Mouse (Mus musculus) heart, postnatal 0 days (tissue): ENCODE measurements around the gene Tgfbr2. TPM values are rescaled to one million over a fixed set of nuclear protein-coding genes. Genes with fewer than 3 reads are reported as not detected.

ENCODE experiments used
- ATAC-seq: fragments of 200-750 bp; cut with Nextera tagmentation; 2 replicates; pipeline ENCODE4 v1.8.0; 2017; ENCODE audit warnings: low read depth, moderate number of reproducible peaks, moderate library complexity; ENCODE audit not compliant: insufficient read depth
- DNase-seq: peaks from one replicate; pipeline ENCODE4 v3.0.0-alpha.2; 2016; ENCODE audit warnings: low spot score
- H3K27ac ChIP-seq: fragments of 300-500 bp; sonication (generic); 2 replicates; pipeline ENCODE4 v1.5.1; 2014; ENCODE audit warnings: low read depth, mild to moderate bottlenecking
- H3K27me3 ChIP-seq: fragments of 300-500 bp; sonication (generic); 2 replicates; pipeline ENCODE4 v1.6.1; 2014; ENCODE audit warnings: low read length, mixed read lengths; ENCODE audit not compliant: control insufficient read depth, insufficient read depth
- H3K36me3 ChIP-seq: fragments of 300-500 bp; sonication (generic); replicated peaks from 2 replicates; pipeline ENCODE4 v1.6.1; 2014; ENCODE audit warnings: low read length, mixed read lengths; ENCODE audit not compliant: control insufficient read depth, insufficient read depth
- H3K4me1 ChIP-seq: fragments of 300-500 bp; sonication (generic); 2 replicates; pipeline ENCODE4 v1.6.1; 2014; ENCODE audit warnings: antibody characterized with exemption; ENCODE audit not compliant: control insufficient read depth, insufficient read depth
- H3K4me2 ChIP-seq: fragments of 300-500 bp; sonication (generic); 2 replicates; pipeline ENCODE4 v1.6.1; 2014; ENCODE audit warnings: low read depth, mild to moderate bottlenecking, low read length, moderate library complexity
- H3K4me3 ChIP-seq: fragments of 300-500 bp; sonication (generic); 2 replicates; pipeline ENCODE4 v1.5.1; 2014; ENCODE audit warnings: low read depth, low read length
- H3K9ac ChIP-seq: fragments of 300-500 bp; sonication (generic); replicated peaks from 2 replicates; pipeline ENCODE4 v1.6.1; 2014; ENCODE audit warnings: low read depth, low read length, mixed read lengths
- H3K9me3 ChIP-seq: fragments of 300-500 bp; sonication (generic); replicated peaks from 2 replicates; pipeline ENCODE4 v1.6.1; 2016; ENCODE audit warnings: low read length; ENCODE audit not compliant: control insufficient read depth
- CTCF ChIP-seq: IDR thresholded peaks from 2 replicates; pipeline ENCODE4 v1.5.1; 2016; ENCODE audit warnings: antibody characterized with exemption, control low read depth, low read depth
- EP300 ChIP-seq: IDR thresholded peaks from 2 replicates; pipeline ENCODE4 v1.6.1; 2016; ENCODE audit warnings: antibody characterized with exemption, low read depth
- WGBS: fragments of 180-500 bp; shearing (Covaris S2); extraction: QIAGEN DNeasy Blood & Tissue Kit; methylation state at CpG from one replicate; pipeline ENCODE4 v1.1.7; 2014; 5-methylcytosine and 5-hydroxymethylcytosine counted together
- polyA plus RNA-seq: library from polyadenylated mRNA; unstranded; fragments of >200 nt; fragmentation: Nextera tagmentation; extraction: Ambion mirVana; gene quantifications from 2 replicates; pipeline ENCODE4 v1.2.1, GENCODE M21; 2015
- total RNA-seq: library from RNA; depleted of rRNA; stranded (reverse); fragments of >200 nt; gene quantifications from 2 replicates; pipeline ENCODE4 v1.2.3, GENCODE M21; 2014; ENCODE audit warnings: low replicate concordance

Gene Tgfbr2
- total and polyA plus RNA-seq, 2 experiments from 2014 or later = 16.0 to 70.8 TPM

DNA sequence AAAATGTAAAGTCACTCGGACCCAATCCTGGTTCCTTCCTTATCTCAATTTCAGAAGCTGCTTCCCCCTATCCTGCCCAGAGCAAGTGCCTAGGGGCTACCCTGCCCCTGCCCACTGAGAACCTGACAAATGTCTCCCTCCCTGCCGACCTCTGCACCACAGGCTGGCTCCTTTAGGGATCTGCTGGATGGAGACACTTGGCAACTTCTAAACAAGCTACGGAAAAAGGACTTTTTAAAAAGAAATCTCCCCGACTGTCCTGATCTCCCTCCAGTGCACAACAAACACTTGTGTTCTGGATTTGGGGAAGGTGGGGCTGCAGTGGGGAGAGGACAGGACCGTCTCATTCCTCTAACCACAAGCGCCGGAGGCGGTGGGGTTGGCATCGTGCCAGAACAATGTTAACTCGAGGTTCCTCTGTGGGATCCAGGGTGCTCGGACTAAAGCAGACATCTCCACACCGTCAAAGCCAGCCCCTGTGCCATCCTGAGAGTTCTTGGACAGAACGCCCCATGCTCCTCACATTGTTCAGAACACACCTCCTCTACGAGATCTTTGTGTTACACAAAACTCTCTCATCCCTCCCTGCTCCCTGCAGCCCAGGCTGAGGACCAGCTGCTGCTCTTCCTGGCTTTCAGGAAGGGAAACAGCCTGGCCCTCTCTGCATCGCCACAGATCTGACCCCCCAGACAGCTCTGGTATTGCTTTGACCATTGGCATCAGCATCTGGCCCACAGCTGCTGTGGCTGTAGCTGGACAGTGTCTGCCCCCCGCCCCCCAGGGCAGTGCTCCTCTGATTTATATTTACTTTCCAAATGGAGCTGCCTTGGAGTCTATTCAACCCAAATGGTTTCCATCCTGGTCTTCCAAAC is 76.2 kb downstream of the Tgfbr2 start:
- no peak overlapping the region for H3K27ac ChIP-seq
- H3K4me2 ChIP-seq = no peak overlapping the region
- no peak overlapping the region for H3K9ac ChIP-seq
- H3K4me1 ChIP-seq = no peaks in the 10 kb centered on the region
- ATAC-seq (peak; percentile 29; the same call in 1 of the 2 replicates), DNase-seq (no peak)
- TF ChIP-seq CTCF = no peak
- no peak for TF ChIP-seq EP300
- 45% methylated on average over 16 of the region's 16 CpGs for WGBS
- peaks cover 37% of the 10 kb centered on the region for H3K36me3 ChIP-seq
- no peak overlapping the region for H3K4me3 ChIP-seq
- H3K9me3 ChIP-seq = no peaks in the 10 kb centered on the region
- no peaks in the 10 kb centered on the region for H3K27me3 ChIP-seq

DNA sequence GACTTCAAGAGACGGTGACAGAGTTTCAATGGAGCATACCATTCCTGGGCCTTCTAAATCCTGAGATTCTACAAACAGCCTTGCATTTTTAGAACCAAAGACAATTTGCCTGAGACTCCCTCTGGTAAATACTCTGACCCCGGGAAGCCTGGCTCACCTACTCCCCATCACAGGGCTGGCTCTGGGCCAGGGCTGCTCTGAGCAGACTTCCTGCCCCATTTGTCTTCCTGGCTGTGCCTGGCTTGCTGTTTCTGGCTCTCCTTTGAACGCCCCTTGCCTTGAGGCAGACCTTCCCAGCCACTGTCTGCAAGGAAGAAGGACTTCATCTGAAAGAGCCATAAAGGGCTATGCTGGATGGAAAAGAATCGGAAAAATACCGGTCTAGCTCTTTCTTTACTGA is 83.2 kb downstream of the Tgfbr2 start:
- Histone ChIP-seq H3K36me3 (peaks cover 33% of the 10 kb centered on the region), H3K9ac (no peak overlapping the region), H3K4me1 (no peaks in the 10 kb centered on the region), H3K27me3 (no peaks in the 10 kb centered on the region), H3K9me3 (no peaks in the 10 kb centered on the region), H3K27ac (no peak overlapping the region), H3K4me2 (no peak overlapping the region), H3K4me3 (no peak overlapping the region)
- DNase-seq (no peak), ATAC-seq (no peak; the same call in 1 of the 2 replicates)
- WGBS = 37% methylated on average over 5 of the region's 5 CpGs
- TF ChIP-seq CTCF (no peak), EP300 (no peak)

DNA sequence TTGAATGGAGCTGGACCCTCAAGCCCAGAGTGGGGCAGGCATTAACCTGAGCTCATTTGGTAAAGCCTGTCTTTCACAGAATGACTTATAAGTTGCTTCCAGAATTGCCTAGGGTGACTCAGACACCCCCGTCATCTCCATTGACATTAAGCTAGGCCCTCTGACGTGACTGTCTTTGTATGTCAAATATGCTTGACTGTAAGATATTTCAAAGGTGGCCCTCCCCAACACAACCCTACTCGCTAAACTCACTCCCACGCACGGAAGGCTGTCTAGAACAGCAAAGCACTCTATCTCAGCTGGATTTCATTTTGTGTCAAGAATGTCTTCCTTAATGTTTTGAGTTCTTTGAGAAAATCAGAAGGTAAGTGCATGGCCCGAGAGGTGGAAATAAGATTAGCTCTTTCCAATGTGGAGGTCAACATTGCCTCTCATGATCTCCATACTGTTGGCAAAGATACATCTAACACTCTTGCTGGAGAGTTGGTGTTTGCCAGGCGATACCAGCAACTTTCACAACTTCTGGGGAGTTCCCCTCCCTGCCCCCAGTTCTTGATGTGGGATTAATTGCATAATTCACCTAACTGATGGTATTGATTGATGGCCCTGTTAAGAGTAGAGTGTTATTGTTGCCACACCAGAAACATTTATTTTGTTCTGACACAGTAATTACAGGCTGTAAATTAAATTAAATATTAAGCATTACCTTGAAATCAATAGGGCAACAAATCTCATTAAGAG is 83.9 kb downstream of the Tgfbr2 start:
- H3K9ac ChIP-seq = no peak overlapping the region
- DNase-seq (no peak), ATAC-seq (no peak)
- no peaks in the 10 kb centered on the region for H3K27me3 ChIP-seq
- TF ChIP-seq CTCF = no peak
- TF ChIP-seq EP300 = no peak
- no peak overlapping the region for H3K4me3 ChIP-seq
- 79% methylated on average over 7 of the region's 7 CpGs for WGBS
- H3K4me2 ChIP-seq = no peak overlapping the region
- H3K36me3 ChIP-seq = peaks cover 31% of the 10 kb centered on the region
- H3K4me1 ChIP-seq = no peaks in the 10 kb centered on the region
- H3K9me3 ChIP-seq = no peaks in the 10 kb centered on the region
- H3K27ac ChIP-seq = no peak overlapping the region

DNA sequence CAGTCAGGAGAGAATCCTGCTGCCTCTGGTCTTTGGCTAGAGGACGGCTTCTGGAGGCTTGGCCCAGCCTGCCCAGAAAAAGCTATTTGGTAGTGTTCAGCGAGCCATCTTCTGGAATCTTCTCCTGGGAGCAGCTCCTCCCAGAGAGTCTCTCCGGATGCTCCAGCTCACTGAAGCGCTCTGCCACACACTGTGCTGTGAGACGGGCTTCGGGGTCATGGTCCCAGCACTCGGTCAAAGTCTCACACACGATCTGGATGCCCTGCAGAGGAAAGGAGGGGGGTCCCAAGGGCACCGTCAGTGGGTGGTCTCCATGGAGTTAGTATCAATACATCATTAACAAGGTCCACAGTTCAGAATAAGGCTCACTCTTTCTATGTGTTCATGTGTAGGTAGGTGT is 84.9 kb downstream of the Tgfbr2 start:
- Histone ChIP-seq H3K27ac (no peak overlapping the region), H3K4me1 (no peaks in the 10 kb centered on the region), H3K27me3 (no peaks in the 10 kb centered on the region), H3K4me2 (no peak overlapping the region), H3K9me3 (no peaks in the 10 kb centered on the region), H3K9ac (no peak overlapping the region), H3K4me3 (no peak overlapping the region), H3K36me3 (peaks cover 31% of the 10 kb centered on the region)
- TF ChIP-seq CTCF = no peak
- TF ChIP-seq EP300 = no peak
- WGBS = 93% methylated on average over 9 of the region's 9 CpGs
- ATAC-seq (no peak), DNase-seq (no peak)

DNA sequence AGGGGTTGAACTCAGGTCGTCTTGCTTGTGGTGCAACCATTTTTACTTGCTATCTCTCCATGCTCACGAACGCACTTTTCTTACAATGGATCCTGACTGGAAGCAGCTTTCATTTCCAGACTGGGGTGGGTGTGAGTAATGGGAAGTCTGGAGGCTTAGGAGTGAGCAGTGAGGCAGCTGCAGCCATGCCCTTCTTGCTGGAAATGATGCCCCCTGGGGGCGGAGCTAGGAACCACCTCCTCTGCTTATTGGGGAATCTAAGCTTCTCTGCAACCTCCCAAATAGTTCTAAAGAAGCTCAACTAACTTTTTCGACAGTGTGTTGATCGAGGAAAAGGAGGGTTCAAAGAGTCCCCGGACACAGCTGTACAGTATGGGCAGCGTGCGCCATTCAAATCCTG is 86.2 kb downstream of the Tgfbr2 start:
- ATAC-seq (no peak), DNase-seq (no peak)
- no peak overlapping the region for H3K4me2 ChIP-seq
- 88% methylated on average over 9 of the region's 9 CpGs for WGBS
- H3K36me3 ChIP-seq = peaks cover 31% of the 10 kb centered on the region
- H3K27me3 ChIP-seq = no peaks in the 10 kb centered on the region
- no peaks in the 10 kb centered on the region for H3K9me3 ChIP-seq
- H3K9ac ChIP-seq = no peak overlapping the region
- TF ChIP-seq EP300 = no peak
- no peak; the same call in 1 of the 2 replicates for TF ChIP-seq CTCF
- H3K4me3 ChIP-seq = no peak overlapping the region
- H3K4me1 ChIP-seq = no peaks in the 10 kb centered on the region
- no peak overlapping the region for H3K27ac ChIP-seq
